Mouse (Mus musculus) embryonic facial prominence, embryonic 13.5 days (tissue): ENCODE results near the gene H2-Oa. TPM values are rescaled to one million over a fixed set of nuclear protein-coding genes. Genes with fewer than 3 reads are reported as not detected.

Source experiments
- ATAC-seq: fragments of 200-750 bp; cut with Nextera tagmentation; 2 replicates; pipeline ENCODE4 v1.8.0; 2017; ENCODE audit warnings: low read depth; ENCODE audit not compliant: insufficient number of reproducible peaks, insufficient read depth, low FRiP score, low TSS enrichment
- H3K27ac ChIP-seq: fragments of 300-500 bp; sonication (generic); 2 replicates; pipeline ENCODE4 v1.5.1; 2015; ENCODE audit warnings: moderate library complexity, mild to moderate bottlenecking, inconsistent platforms
- H3K27me3 ChIP-seq: fragments of 300-500 bp; sonication (generic); 2 replicates; pipeline ENCODE4 v1.6.1; 2015; ENCODE audit warnings: mild to moderate bottlenecking, inconsistent platforms
- H3K36me3 ChIP-seq: fragments of 300-500 bp; sonication (generic); 2 replicates; pipeline ENCODE4 v1.6.1; 2015; ENCODE audit warnings: mild to moderate bottlenecking, inconsistent platforms
- H3K4me1 ChIP-seq: fragments of 300-500 bp; sonication (generic); 2 replicates; pipeline ENCODE4 v1.6.1; 2015; ENCODE audit warnings: inconsistent platforms
- H3K4me2 ChIP-seq: fragments of 300-500 bp; sonication (generic); 2 replicates; pipeline ENCODE4 v1.6.1; 2015; ENCODE audit warnings: moderate library complexity, mild to moderate bottlenecking, inconsistent platforms
- H3K4me3 ChIP-seq: fragments of 300-500 bp; sonication (generic); 2 replicates; pipeline ENCODE4 v1.5.1; 2015; ENCODE audit warnings: mild to moderate bottlenecking, inconsistent platforms
- H3K9ac ChIP-seq: fragments of 300-500 bp; sonication (generic); 2 replicates; pipeline ENCODE4 v1.6.1; 2015; ENCODE audit warnings: mild to moderate bottlenecking, inconsistent platforms
- H3K9me3 ChIP-seq: fragments of 300-500 bp; sonication (generic); 2 replicates; pipeline ENCODE4 v1.6.1; 2016; ENCODE audit warnings: inconsistent platforms
- WGBS: fragments of 180-500 bp; shearing (Covaris S2); methylation state at CpG from one replicate; pipeline ENCODE4 v1.1.7; 2015; ENCODE audit warnings: mixed read lengths; 5-methylcytosine and 5-hydroxymethylcytosine counted together
- polyA plus RNA-seq: library from polyadenylated mRNA; unstranded; fragments of >200 nt; fragmentation: Nextera tagmentation; extraction: Ambion mirVana; gene quantifications from 2 replicates; pipeline ENCODE4 v1.2.1, GENCODE M21; 2015

The H2-Oa gene
- polyA plus RNA-seq, 1 experiment from 2014 or later: 0.48 TPM

- no peak overlapping the region for H3K4me3 ChIP-seq
- no peak for ATAC-seq
- no peak overlapping the region for H3K27ac ChIP-seq
- no peaks in the 10 kb centered on the region for H3K36me3 ChIP-seq
- H3K27me3 ChIP-seq: peaks cover 11% of the 10 kb centered on the region; the same call in 1 of the 2 replicates
- H3K4me1 ChIP-seq: peaks cover 5% of the 10 kb centered on the region; the same call in 1 of the 2 replicates
- H3K4me2 ChIP-seq: no peak overlapping the region
- H3K9ac ChIP-seq: no peak overlapping the region
- H3K9me3 ChIP-seq: no peaks in the 10 kb centered on the region
- 41% methylated on average over 2 of the region's 2 CpGs for WGBS
Observed at GRCm38 (mm10) chr17:34087386-34087785, 4.8 kb upstream of the H2-Oa start.

- peaks cover 8% of the 10 kb centered on the region; the same call in 1 of the 2 replicates for H3K27me3 ChIP-seq
- no peaks in the 10 kb centered on the region for H3K9me3 ChIP-seq
- peaks cover 2% of the 10 kb centered on the region; the same call in 1 of the 2 replicates for H3K4me1 ChIP-seq
- H3K4me3 ChIP-seq: no peak overlapping the region
- no peaks in the 10 kb centered on the region for H3K36me3 ChIP-seq
- no peak overlapping the region for H3K4me2 ChIP-seq
- ATAC-seq: no peak
- WGBS: 88% methylated on average over 11 of the region's 11 CpGs
- no peak overlapping the region for H3K27ac ChIP-seq
- H3K9ac ChIP-seq: no peak overlapping the region
Observed at GRCm38 (mm10) chr17:34088124-34088523, 4.0 kb upstream of the H2-Oa start.

GRCm38 (mm10) chr17:34090923-34091322 is 1.2 kb upstream of the H2-Oa start:
- Histone ChIP-seq H3K36me3 (no peaks in the 10 kb centered on the region), H3K27me3 (no peaks in the 10 kb centered on the region), H3K4me1 (0 out of 2 replicates have a peak, but pooled peaks cover 5% of the 10 kb centered on the region), H3K9ac (no peak overlapping the region), H3K27ac (no peak overlapping the region), H3K4me2 (no peak overlapping the region), H3K9me3 (no peaks in the 10 kb centered on the region), H3K4me3 (no peak overlapping the region)
- WGBS: 48% methylated on average over 7 of the region's 7 CpGs
- no peak for ATAC-seq

- no peak overlapping the region for H3K27ac ChIP-seq
- no peak overlapping the region for H3K9ac ChIP-seq
- 0 out of 2 replicates have a peak overlapping the region, but pooled peaks have one; percentile 5 for H3K4me3 ChIP-seq
- no peaks in the 10 kb centered on the region for H3K36me3 ChIP-seq
- 0 out of 2 replicates have a peak, but pooled peaks cover 5% of the 10 kb centered on the region for H3K4me1 ChIP-seq
- 34% methylated on average over 7 of the region's 7 CpGs for WGBS
- H3K9me3 ChIP-seq: no peaks in the 10 kb centered on the region
- peak overlapping the region; percentile 18 for H3K4me2 ChIP-seq
- ATAC-seq: no peak
- H3K27me3 ChIP-seq: no peaks in the 10 kb centered on the region
Observed at GRCm38 (mm10) chr17:34093199-34093874, 1.2 kb downstream of the H2-Oa start.

GRCm38 (mm10) chr17:34094283-34095035 is 2.3 kb downstream of the H2-Oa start:
- ATAC-seq: no peak

GRCm38 (mm10) chr17:34096497-34097010 is 4.4 kb downstream of the H2-Oa start:
- no peak overlapping the region for H3K27ac ChIP-seq
- H3K4me2 ChIP-seq: no peak overlapping the region
- peaks cover 9% of the 10 kb centered on the region; the same call in 1 of the 2 replicates for H3K4me1 ChIP-seq
- no peaks in the 10 kb centered on the region for H3K27me3 ChIP-seq
- no peak overlapping the region for H3K9ac ChIP-seq
- H3K9me3 ChIP-seq: no peaks in the 10 kb centered on the region
- H3K36me3 ChIP-seq: no peaks in the 10 kb centered on the region
- 78% methylated on average over 3 of the region's 3 CpGs for WGBS
- no peak overlapping the region for H3K4me3 ChIP-seq
- ATAC-seq: no peak

More at GRCm38 (mm10) chr17:34094283-34095035, 2.3 kb downstream of the H2-Oa start:
- Histone ChIP-seq H3K27me3 (no peaks in the 10 kb centered on the region), H3K4me2 (no peak overlapping the region), H3K4me3 (no peak overlapping the region), H3K36me3 (no peaks in the 10 kb centered on the region), H3K4me1 (peaks cover 5% of the 10 kb centered on the region; the same call in 1 of the 2 replicates), H3K27ac (no peak overlapping the region), H3K9ac (no peak overlapping the region), H3K9me3 (no peaks in the 10 kb centered on the region)
- 82% methylated on average over 27 of the region's 27 CpGs for WGBS

- H3K36me3 ChIP-seq: no peaks in the 10 kb centered on the region
- no peaks in the 10 kb centered on the region for H3K9me3 ChIP-seq
- no peak overlapping the region for H3K9ac ChIP-seq
- no peak overlapping the region for H3K4me2 ChIP-seq
- no peaks in the 10 kb centered on the region for H3K27me3 ChIP-seq
- ATAC-seq: no peak
- WGBS: 60% methylated on average over 5 of the region's 5 CpGs
- peaks cover 9% of the 10 kb centered on the region; the same call in 1 of the 2 replicates for H3K4me1 ChIP-seq
- no peak overlapping the region for H3K4me3 ChIP-seq
- no peak overlapping the region for H3K27ac ChIP-seq
Observed at GRCm38 (mm10) chr17:34097272-34097671, 5.1 kb downstream of the H2-Oa start.

- H3K27ac ChIP-seq: no peak overlapping the region
- ATAC-seq: no peak
- WGBS: 60% methylated on average over 10 of the region's 10 CpGs
Observed at GRCm38 (mm10) chr17:34098709-34099479, 6.8 kb downstream of the H2-Oa start.

GRCm38 (mm10) chr17:34099531-34099930 is 7.4 kb downstream of the H2-Oa start:
- H3K4me1 ChIP-seq: peaks cover 4% of the 10 kb centered on the region; the same call in 1 of the 2 replicates
- no peak for ATAC-seq
- no peaks in the 10 kb centered on the region for H3K9me3 ChIP-seq
- H3K27ac ChIP-seq: no peak overlapping the region
- no peaks in the 10 kb centered on the region for H3K27me3 ChIP-seq
- no peak overlapping the region for H3K9ac ChIP-seq
- no peak overlapping the region for H3K4me3 ChIP-seq
- WGBS: 56% methylated on average over 5 of the region's 5 CpGs
- no peak overlapping the region for H3K4me2 ChIP-seq
- no peaks in the 10 kb centered on the region for H3K36me3 ChIP-seq

More at GRCm38 (mm10) chr17:34098709-34099479, 6.8 kb downstream of the H2-Oa start:
- Histone ChIP-seq H3K4me3 (no peak overlapping the region), H3K36me3 (no peaks in the 10 kb centered on the region), H3K9me3 (no peaks in the 10 kb centered on the region), H3K4me1 (peaks cover 4% of the 10 kb centered on the region; the same call in 1 of the 2 replicates), H3K4me2 (no peak overlapping the region), H3K27me3 (no peaks in the 10 kb centered on the region), H3K9ac (no peak overlapping the region)

- H3K27ac ChIP-seq: no peak overlapping the region
- H3K9me3 ChIP-seq: no peaks in the 10 kb centered on the region
- no peak overlapping the region for H3K4me3 ChIP-seq
- no peaks in the 10 kb centered on the region for H3K27me3 ChIP-seq
- no peaks in the 10 kb centered on the region for H3K36me3 ChIP-seq
- no peak overlapping the region for H3K9ac ChIP-seq
- H3K4me1 ChIP-seq: peaks cover 4% of the 10 kb centered on the region; the same call in 1 of the 2 replicates
- no peak overlapping the region for H3K4me2 ChIP-seq
- 29% methylated on average over 5 of the region's 5 CpGs for WGBS
- no peak for ATAC-seq
Observed at GRCm38 (mm10) chr17:34101185-34101584, 9.0 kb downstream of the H2-Oa start.

- no peak for ATAC-seq
- Histone ChIP-seq H3K27ac (no peak overlapping the region), H3K9me3 (no peaks in the 10 kb centered on the region), H3K36me3 (no peaks in the 10 kb centered on the region), H3K4me3 (no peak overlapping the region), H3K4me1 (peaks cover 4% of the 10 kb centered on the region; the same call in 1 of the 2 replicates), H3K27me3 (no peaks in the 10 kb centered on the region), H3K4me2 (peak overlapping the region; percentile 32), H3K9ac (no peak overlapping the region)
- 9% methylated on average over 12 of the region's 12 CpGs for WGBS
Observed at GRCm38 (mm10) chr17:34101604-34102032, 9.5 kb downstream of the H2-Oa start.
